Mouse (Mus musculus): ENCODE results near the gene Fgfr1op2.

- TF ChIP-seq EP300 (IDR thresholded peaks at IDR 0.05; ENCODE audit: insufficient read depth, low read depth, low read length) = no peak
- no peak for TF ChIP-seq CTCF (IDR thresholded peaks at IDR 0.05; ENCODE audit: low read depth, low read length)
Observed at GRCm38 (mm10) chr6:146578586-146578985, 1.6 kb downstream of the Fgfr1op2 start.
